Mouse (Mus musculus) right cerebral cortex, postnatal 4 days (tissue): ENCODE measurements around the gene 1700001P01Rik.
"Not testable (repeated sequence)": the region's sequence is repeated elsewhere in the genome, so short reads cannot be mapped to it uniquely, and the experiment has no call there.

Experiments used
- DNase-seq: peaks from one replicate; pipeline ENCODE4 v3.0.0-alpha.2; 2022

1700001P01Rik gene

DNA sequence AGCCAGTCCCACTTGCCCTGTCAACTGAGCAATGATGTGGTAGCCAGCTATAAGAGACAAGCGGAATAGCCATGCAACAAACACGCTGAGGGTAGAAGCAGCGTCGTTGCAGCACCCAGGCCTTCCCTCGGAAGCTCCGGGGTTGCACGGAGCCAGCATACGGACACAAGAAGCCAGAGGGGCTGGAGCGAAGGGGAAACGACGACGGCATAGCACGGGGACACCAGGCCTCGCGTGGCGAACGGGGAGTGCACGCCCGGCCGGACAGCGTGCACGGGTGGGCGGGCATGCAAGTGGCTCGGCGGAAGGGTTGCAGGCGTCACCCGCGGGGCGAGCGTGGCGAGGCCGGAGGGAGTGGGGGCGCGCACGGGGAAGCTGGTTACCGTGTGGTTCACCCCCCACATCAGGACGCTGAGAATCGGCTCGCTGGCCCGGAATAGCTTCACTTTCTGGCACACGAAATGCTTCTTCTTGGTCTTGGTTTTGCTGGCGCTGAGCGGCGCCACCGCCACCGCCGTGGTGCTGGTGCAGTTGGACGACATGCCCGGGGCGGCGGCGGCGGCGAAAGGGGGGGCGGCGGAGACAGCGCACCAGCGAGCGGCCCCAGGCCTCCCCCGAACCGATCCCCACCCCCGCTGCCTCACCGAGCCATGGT lies 31.5 kb downstream of the 1700001P01Rik start, which contains the start of gene Pip4k2b:
Gene Pip4k2b (minus strand): TSS at position 642 of the 655 bp plus-strand sequence.
- DNase-seq = no peak

DNA sequence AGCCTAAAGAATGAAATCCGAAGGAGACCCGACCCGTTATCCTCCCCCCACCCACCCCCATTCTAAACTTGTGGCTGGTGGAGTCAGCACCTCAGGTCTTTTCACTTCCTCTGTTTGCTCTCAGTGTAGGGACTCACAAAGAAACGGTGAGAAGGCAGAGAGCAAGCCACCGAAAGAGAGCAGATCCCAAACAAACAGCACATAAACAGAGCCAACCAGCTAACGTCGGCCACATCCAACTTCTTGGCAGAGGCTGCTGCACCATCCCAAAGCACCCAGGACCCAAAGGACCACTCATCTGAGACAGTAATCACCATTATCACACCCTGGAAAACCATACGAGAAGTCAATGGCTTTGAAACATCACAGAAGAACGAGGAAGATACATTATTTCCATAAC lies 32.3 kb downstream of the 1700001P01Rik start:
- no peak for DNase-seq

DNA sequence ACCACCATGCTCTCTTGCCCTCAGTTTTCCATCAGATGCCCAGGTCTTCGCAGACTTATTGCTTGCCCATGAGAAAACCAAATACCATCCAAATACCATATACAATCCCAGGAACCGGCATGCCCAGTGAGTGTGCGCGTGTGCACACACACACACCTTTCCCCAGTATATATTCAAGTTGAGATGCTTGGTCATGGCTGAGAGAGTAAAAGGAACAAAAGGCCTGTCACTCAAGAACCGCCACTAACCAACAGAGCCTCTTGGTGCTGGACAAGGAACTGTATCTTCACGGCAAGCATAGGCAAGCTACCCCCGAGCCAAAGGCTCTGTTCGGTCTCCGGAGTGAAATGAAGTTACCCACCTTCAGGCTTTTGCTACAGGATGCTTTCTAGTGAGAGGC lies 33.1 kb downstream of the 1700001P01Rik start:
- DNase-seq = no peak

DNA sequence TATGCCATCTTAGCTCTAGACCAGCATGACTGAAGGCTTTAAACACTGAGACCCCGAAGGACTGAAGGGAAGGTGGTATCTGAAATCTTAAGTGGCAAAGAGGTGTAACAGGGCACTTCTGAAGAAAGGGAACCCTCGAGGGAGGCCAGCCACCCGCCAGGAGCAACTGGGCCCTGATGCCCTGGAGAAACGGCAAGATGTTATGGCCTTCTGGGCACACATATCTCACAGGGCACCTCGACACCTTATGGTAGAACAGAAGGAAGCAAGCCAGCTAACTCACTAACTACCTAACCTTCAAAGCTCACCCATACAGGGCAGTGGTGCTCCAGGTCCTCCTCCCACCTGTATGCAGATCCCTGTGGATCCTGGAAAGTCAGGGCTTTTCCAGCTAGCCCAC lies 33.6 kb downstream of the 1700001P01Rik start:
- no peak for DNase-seq

DNA sequence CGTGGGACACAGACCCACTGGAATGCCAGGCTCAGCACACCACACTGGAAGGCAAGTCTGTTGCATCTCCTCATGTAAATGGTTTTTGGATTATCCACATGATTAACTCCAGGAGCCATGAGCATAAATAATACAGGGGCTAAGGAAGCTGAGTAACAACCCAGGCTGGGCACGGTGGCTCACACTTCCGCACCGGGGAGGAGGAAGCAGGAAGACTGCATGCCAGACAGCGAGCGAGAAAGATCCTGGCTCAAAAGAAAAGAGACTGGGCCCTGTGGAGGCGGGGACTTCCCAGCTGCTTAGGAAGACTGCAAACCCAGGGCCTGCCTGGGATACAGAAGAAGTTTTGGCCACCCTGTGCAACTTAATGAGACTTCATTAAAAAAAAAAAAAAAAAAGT lies 35.5 kb downstream of the 1700001P01Rik start:
- DNase-seq = no peak

DNA sequence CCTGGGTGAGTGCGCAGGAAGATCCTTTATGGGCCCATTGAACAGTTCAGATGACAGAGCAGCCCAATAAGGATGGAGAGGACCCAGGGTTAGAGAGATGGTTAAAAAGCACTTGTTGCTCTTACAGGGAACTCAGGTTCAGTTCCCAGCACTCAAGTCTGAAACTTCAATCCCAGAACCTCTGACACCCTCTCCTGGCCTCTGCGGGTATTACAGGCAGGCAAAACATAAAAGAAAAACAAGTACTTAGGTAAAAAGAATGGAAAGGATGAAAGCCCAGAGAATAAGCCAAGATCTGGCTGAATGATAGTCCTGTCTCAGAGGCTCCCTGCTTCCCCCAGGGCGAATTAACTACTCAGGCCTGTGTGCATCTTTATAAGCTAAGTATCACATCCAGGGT lies 36.6 kb downstream of the 1700001P01Rik start:
- DNase-seq = no peak

DNA sequence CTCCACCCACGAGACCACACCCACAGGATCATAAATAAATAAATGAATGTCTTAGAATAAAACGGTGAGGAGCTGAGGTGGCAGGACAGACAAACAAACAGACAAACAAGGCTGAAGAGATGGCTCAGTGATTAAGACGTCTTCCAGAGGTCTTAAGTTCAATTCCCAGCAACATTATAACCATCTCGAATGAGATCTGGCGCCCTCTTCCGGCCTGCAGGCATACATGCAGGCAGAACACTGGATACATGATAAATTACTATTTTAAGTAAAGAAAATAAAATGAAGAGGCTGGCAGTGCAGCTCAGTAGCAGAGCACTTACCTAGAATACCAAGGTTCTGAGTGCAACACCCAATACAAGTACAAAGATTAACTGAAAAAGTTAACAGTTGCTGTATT lies 37.0 kb downstream of the 1700001P01Rik start:
- DNase-seq = no peak

DNA sequence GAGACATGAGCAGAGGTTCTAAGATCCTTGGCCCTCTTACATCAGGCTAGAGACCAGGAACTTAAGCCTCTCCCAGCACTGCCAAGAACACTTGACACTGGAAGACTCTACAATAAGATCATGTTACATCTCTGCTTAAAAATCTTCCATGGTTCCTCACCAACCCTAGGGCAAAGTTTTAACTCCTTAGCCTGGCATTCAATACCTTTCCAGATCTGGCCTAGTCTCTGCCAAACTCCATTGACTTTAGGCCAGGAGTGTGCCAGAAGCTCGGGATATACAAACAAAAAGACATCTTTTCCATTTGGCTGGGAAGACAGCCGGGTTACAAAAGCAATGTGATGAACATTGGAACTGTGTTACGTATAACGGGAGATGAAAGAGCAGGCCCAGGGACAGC lies 38.1 kb downstream of the 1700001P01Rik start:
- DNase-seq = no peak

DNA sequence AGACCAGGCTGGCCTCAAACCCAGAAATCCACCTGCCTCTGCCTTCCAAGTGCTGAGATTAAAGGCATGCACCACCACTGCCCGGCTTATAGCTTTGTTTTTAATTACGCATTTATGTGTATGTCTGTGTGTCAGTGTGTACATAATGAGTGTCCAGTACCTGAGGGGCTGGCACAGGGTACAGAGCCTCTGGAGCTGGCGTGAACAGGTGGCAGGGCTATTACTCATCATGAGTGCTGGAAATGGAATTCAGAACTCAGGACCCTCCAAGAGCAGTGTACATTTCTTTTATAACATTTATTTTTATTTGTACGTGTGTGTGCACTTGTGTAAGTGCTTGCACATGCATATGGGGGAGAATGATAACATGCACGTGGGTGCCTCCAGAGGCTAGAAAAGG lies 39.1 kb downstream of the 1700001P01Rik start:
- DNase-seq = no peak

DNA sequence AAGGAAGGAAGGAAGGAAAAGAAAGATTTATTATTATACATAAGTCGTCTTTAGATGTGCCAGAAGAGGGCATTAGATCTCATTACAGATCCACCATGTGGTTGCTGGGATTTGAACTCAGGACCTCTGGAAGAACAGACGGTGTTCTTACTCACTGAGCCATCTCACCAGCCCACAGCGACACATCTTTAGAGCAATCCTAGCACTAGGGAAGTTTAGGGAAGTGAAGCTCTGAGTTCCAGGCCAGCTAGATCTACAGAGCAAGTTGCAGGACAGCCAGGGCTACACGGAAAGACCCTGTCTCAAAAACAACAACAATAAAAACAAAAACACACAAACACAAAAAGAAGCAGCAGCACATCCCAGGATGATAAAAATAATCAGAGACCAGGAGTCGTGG lies 40.9 kb downstream of the 1700001P01Rik start:
- not testable (repeated sequence) for DNase-seq

- no peak for DNase-seq
Measured at GRCm38 (mm10) chr11:97733689-97734088, 42.0 kb downstream of the 1700001P01Rik start.

DNA sequence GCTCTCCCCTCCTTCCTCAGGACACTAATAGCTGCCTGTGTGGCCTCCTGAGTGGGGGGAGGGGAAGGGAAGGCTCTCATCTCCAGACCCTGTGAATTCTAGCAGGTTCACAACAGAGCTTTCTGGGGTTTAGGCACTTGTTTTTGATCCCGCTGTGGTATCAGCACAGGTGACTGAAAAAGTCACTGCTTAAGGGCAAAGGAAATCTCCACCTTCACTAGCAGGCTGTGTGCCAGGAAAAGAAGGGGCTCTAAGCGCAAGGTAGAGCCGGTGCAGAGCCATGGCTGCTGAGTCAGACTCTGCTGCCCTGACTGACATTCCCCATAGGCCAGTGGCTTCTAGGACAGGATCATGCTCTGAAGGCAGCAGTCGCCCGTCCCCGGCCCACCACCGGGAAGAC lies 47.0 kb downstream of the 1700001P01Rik start:
- DNase-seq = no peak

DNA sequence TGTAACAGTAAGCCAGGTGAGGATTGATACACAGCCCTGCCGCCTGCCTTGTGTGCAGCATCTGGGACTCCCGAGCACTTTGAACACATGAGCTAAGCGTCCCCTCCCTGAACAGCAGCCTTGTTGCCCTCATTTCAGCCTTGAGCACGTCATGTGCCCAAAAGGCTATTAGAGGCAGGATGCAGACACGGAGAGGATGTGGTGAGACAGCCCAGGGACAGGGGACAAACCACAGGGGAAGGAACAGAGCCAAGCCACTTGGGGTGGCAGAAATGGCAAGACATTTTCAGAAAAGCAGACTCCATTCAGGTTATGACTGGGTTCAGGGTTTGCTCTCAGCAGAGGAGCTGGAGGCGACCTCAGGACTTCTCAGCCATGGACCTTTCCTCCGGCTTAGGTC lies 47.4 kb downstream of the 1700001P01Rik start:
- DNase-seq = no peak

GRCm38 (mm10) chr11:97723709-97724108 lies 52.0 kb downstream of the 1700001P01Rik start:
- no peak for DNase-seq
